Mouse (Mus musculus): ENCODE measurements at regions not wholly inside any gene's neighbourhood (a gene's known extent, or its start where the extent isn't known, plus 50 kb on each side); places are given as distances from the start of the nearest gene placed in this dataset.

GRCm38 (mm10) chr6:31112293-31113077 is 153.6 kb upstream of the Klf14 start:
- TF ChIP-seq CTCF (IDR thresholded peaks at IDR 0.05; ENCODE audit: extremely low read depth, insufficient read depth, low read length): no peak
- no peak for TF ChIP-seq POLR2A (IDR thresholded peaks at IDR 0.05; ENCODE audit: extremely low read depth, insufficient read depth, low read length)

Data from cortical plate, adult 2 months (tissue).